Mouse (Mus musculus) forebrain, postnatal 0 days (tissue): ENCODE measurements around the gene Trappc1. TPM values are rescaled to one million over a fixed set of nuclear protein-coding genes. Genes with fewer than 3 reads are reported as not detected.

Experiments used
- ATAC-seq: fragments of 200-750 bp; cut with Nextera tagmentation; 2 replicates; pipeline ENCODE4 v1.8.0; 2017; ENCODE audit warnings: mild to moderate bottlenecking, moderate library complexity
- DNase-seq: peaks from one replicate; pipeline ENCODE4 v3.0.0-alpha.2; 2015
- H3K27ac ChIP-seq: fragments of 300-500 bp; sonication (generic); 2 replicates; pipeline ENCODE4 v1.5.1; 2014; ENCODE audit warnings: low read depth, mild to moderate bottlenecking, antibody characterized with exemption, low read length, moderate library complexity, mixed read lengths
- H3K27me3 ChIP-seq: fragments of 300-500 bp; sonication (generic); 2 replicates; pipeline ENCODE4 v1.6.1; 2014; ENCODE audit warnings: mild to moderate bottlenecking, low read length, mixed read lengths; ENCODE audit not compliant: insufficient read depth
- H3K36me3 ChIP-seq: fragments of 300-500 bp; sonication (generic); 2 replicates; pipeline ENCODE4 v1.6.1; 2014; ENCODE audit warnings: mild to moderate bottlenecking, moderate library complexity; ENCODE audit not compliant: insufficient read depth
- H3K4me1 ChIP-seq: fragments of 300-500 bp; sonication (generic); 2 replicates; pipeline ENCODE4 v1.6.1; 2014; ENCODE audit warnings: antibody characterized with exemption; ENCODE audit not compliant: insufficient read depth
- H3K4me2 ChIP-seq: fragments of 300-500 bp; sonication (generic); 2 replicates; pipeline ENCODE4 v1.6.1; 2014; ENCODE audit warnings: low read depth, mild to moderate bottlenecking, moderate library complexity
- H3K4me3 ChIP-seq: fragments of 300-500 bp; sonication (generic); 2 replicates; pipeline ENCODE4 v1.5.1; 2014; ENCODE audit warnings: low read depth, low read length, mixed read lengths
- H3K9ac ChIP-seq: fragments of 300-500 bp; sonication (generic); 2 replicates; pipeline ENCODE4 v1.6.1; 2014; ENCODE audit warnings: mild to moderate bottlenecking
- H3K9me3 ChIP-seq: fragments of 300-500 bp; sonication (generic); 2 replicates; pipeline ENCODE4 v1.6.1; 2016; ENCODE audit warnings: low read length
- CTCF ChIP-seq: sonication (generic); IDR thresholded peaks from 2 replicates; pipeline ENCODE4 v1.5.1; 2016; ENCODE audit warnings: antibody characterized with exemption, control low read depth, low read depth
- WGBS: fragments of 180-500 bp; shearing (Covaris S2); extraction: QIAGEN DNeasy Blood & Tissue Kit; methylation state at CpG from one replicate; pipeline ENCODE4 v1.1.7; 2014; 5-methylcytosine and 5-hydroxymethylcytosine counted together
- polyA plus RNA-seq: library from polyadenylated mRNA; unstranded; fragments of >200 nt; fragmentation: Nextera tagmentation; extraction: Ambion mirVana; gene quantifications from 2 replicates; pipeline ENCODE4 v1.2.1, GENCODE M21; 2015
- total RNA-seq: library from RNA; depleted of rRNA; stranded (reverse); fragments of >200 nt; gene quantifications from 2 replicates; pipeline ENCODE4 v1.2.3, GENCODE M21; 2014

The Trappc1 gene
- total and polyA plus RNA-seq, 2 experiments from 2014 or later, result 124 to 149 TPM

DNA sequence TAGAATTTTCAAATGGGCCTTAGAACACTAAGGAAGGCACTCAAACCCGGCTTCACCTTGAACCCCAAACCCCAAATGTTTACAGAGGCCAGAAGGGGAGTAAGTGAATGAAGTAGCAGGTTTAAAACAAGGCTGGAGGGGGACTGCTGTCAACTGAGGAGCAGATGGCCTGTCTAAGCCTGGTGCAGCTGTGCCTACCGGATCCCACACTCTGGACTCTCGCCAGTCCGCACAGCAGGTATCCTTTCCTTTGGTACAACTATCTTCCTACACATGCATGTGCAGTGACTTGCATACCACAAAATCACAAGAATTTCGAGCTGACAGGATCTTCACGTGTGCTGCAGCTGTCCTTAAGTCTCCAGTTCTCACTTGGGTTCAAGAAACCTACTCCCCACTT lies 1.8 kb upstream of the Trappc1 start:
- WGBS, result 52% methylated on average over 6 of the region's 6 CpGs
- Histone ChIP-seq H3K27ac (no peak overlapping the region), H3K36me3 (peaks cover 24% of the 10 kb centered on the region), H3K4me1 (peaks cover 22% of the 10 kb centered on the region), H3K27me3 (no peaks in the 10 kb centered on the region), H3K4me3 (no peak overlapping the region; the same call in 1 of the 2 replicates), H3K9ac (peak overlapping the region; percentile 81; the same call in 1 of the 2 replicates), H3K4me2 (peak overlapping the region; percentile 79), H3K9me3 (no peaks in the 10 kb centered on the region)
- TF ChIP-seq CTCF, result no peak
- ATAC-seq (no peak), DNase-seq (no peak)

DNA sequence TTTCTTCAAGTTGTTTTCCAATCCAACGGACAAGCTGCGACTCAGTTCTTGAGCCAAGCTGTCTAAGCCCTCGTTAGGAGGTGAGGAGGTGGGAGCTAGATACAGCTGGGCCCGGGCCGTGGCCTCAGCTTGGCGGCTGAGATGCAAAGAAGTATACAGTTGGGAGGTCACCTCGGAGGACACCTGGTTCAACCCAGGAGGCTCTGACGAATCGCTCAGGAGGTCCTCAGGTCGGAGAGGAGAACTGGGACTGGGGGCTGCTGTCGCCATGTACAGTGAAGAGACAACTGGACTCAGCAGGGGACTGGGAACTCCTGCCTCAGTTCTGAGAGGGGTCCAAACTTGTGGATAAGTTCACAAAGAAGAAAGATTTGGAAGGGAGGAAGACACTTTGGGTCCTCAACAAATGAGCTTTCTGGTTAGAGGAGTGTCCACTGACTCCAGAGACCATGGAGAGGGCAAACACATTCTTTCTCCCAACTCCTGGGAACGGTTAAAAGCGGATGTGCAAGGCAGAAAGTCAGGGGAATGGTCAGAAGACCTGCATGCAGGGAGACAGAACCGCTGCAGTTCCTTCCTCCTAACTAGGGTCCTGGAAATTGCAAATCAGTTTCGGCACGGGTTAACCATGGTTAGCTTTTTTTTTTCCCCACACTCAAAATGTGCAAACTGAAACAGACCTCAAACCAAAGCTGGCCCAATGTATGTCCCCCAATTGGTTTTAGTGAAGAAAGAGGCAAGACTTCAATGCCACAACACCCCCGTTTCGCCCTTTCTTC lies 898 bp upstream of the Trappc1 start:
- Histone ChIP-seq H3K9me3 (no peaks in the 10 kb centered on the region), H3K4me1 (peaks cover 22% of the 10 kb centered on the region)
- WGBS, result 13% methylated on average over 18 of the region's 18 CpGs

DNA sequence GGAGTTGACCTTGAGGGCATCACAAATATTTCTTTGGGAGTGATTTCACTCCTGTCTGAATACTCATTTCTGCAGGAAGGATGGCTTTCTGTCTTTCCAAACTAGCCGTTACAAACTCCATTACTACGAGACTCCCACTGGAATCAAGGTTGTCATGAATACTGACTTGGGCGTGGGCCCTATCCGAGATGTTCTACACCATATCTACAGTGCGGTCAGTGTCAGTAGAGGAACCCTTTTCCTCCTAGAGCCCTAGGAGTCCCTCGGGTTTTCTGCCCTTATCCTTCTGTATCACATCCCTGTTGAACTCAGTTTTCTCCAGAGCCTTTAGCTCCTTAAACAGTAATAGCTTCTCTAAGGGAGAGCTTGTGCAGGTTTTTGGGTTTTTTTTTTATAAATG lies 969 bp downstream of the Trappc1 start:
- no peak for TF ChIP-seq CTCF
- ATAC-seq (no peak), DNase-seq (no peak)
- 81% methylated on average over 6 of the region's 6 CpGs for WGBS
- H3K9me3 ChIP-seq, result no peaks in the 10 kb centered on the region
- H3K4me3 ChIP-seq, result peak overlapping the region; percentile 72
- no peaks in the 10 kb centered on the region for H3K36me3 ChIP-seq
- H3K27me3 ChIP-seq, result no peaks in the 10 kb centered on the region
- no peak overlapping the region for H3K27ac ChIP-seq
- H3K9ac ChIP-seq, result no peak overlapping the region
- H3K4me2 ChIP-seq, result peak overlapping the region; percentile 79
- peaks cover 22% of the 10 kb centered on the region for H3K4me1 ChIP-seq

More for the DNA sequence above, 898 bp upstream of the Trappc1 start:
- Histone ChIP-seq H3K27ac (peak overlapping the region; percentile 90), H3K27me3 (no peaks in the 10 kb centered on the region), H3K9ac (peak overlapping the region; percentile 81), H3K36me3 (peaks cover 17% of the 10 kb centered on the region), H3K4me3 (peak overlapping the region; percentile 72), H3K4me2 (peak overlapping the region; percentile 79)
- no peak for TF ChIP-seq CTCF
- DNase-seq (no peak), ATAC-seq (no peak)

DNA sequence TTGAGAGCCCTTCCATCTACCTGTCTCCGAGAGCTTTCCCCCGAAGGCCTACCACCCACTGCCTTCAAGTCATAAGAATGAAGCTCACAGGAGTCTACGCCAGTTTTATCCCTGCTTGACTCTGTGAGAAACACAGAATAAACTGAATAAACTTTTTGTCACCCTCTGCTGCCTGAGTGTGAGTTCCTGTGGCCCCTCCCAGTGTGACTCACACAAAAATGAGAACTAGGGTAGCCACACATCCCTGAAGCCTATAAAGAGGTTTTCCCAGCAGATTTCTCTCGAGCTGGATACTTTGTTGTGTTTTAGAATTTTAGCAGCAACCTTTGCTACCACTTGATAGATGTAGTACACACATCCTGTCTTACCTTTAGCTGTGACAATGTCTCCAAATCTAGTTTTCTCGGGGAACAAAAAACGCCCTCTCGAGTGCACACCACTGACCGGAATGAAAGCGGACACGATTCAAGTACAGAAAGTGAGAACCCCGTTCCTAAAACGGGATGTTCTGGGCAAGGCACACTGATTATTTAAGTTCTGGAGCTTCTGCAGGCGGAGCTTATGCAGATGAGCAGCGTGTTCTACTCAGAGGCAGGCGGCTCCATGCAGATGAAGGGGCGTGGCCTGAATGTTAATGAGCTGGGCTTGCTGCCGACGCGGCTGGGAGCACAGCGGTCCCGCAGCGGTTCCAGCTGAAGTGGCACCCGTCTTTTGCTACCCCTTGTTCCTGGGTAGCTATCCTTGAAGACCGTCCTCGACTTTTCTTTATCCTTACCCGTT lies 2.0 kb downstream of the Trappc1 start, which contains the start of gene Kcnab3:
Gene Kcnab3, plus strand, starts transcription at position 631 of the 780 bp plus-strand sequence.
- peaks cover 22% of the 10 kb centered on the region for H3K4me1 ChIP-seq
- peak; percentile 91 for DNase-seq
- no peak within 1 kb of the TSS for H3K27ac ChIP-seq
- no peak for TF ChIP-seq CTCF
- no peaks in the 10 kb centered on the region for H3K27me3 ChIP-seq
- H3K4me2 ChIP-seq, result peak within 1 kb of the TSS; percentile 98
- 12% methylated on average over 26 of the region's 26 CpGs for WGBS
- ATAC-seq, result peak; percentile 57; the same call in 1 of the 2 replicates
- peak within 1 kb of the TSS; percentile 54 for H3K4me3 ChIP-seq
- no peaks in the 10 kb centered on the region for H3K36me3 ChIP-seq
- H3K9ac ChIP-seq, result peak within 1 kb of the TSS; percentile 67
- no peaks in the 10 kb centered on the region for H3K9me3 ChIP-seq

DNA sequence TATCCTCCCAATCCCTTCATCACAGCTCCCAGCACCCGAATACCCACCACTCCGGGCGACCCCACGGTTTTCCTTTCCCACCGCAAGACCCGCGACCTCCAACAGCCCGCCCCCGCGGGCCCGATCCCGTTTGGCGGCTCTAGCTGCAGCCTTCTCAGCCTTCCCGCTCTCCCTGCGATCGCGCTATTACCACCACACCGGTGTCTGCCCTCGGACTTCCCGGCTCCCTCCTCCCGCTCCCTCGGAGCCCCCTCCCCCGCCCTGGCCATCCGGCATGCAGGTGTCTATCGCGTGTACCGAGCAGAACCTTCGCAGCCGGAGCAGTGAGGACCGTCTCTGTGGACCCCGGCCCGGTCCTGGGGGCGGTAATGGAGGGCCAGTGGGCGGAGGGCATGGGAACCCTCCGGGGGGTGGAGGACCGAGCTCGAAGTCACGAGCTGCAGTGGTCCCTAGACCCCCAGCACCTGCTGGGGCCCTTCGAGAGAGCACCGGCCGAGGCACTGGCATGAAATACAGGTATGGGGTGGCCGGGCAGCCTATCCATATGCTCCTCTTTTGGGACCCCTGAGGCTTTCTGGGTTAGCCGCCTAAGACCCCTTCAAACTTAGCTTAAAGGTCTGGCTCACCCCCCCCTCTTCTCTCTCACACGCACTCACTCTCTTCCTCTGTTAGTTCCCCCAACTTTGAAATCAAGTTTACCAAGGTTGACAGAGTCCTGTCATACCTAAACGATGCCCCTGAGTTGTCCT lies 2.8 kb downstream of the Trappc1 start:
- Histone ChIP-seq H3K27ac (no peak overlapping the region), H3K27me3 (no peaks in the 10 kb centered on the region), H3K4me3 (peak overlapping the region; percentile 54), H3K9ac (peak overlapping the region; percentile 67), H3K9me3 (no peaks in the 10 kb centered on the region), H3K4me1 (peaks cover 26% of the 10 kb centered on the region), H3K36me3 (no peaks in the 10 kb centered on the region), H3K4me2 (peak overlapping the region; percentile 98)
- 0 out of 2 replicates have a peak, but pooled peaks have one; percentile 2 for ATAC-seq
- no peak for TF ChIP-seq CTCF
- DNase-seq, result no peak
- WGBS, result under 1% methylated on average over 45 of the region's 45 CpGs

DNA sequence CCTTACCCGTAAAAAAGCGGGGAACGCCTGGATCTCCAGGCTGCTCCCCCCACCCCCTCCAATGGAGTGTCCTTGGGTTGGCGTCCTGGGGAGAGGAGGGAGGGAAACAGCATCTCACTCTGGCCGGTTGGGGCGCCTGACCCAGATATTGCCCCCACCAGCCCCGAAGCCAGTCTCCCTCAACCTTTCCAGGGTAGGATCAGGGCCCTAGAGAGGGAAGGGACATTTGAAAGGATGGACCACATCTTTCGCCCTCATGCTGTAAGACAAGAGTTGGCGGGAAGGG lies 3.3 kb downstream of the Trappc1 start:
- Histone ChIP-seq H3K4me2 (peak overlapping the region; percentile 98), H3K9ac (peak overlapping the region; percentile 67; the same call in 1 of the 2 replicates), H3K4me1 (peaks cover 27% of the 10 kb centered on the region), H3K36me3 (no peaks in the 10 kb centered on the region), H3K27me3 (no peaks in the 10 kb centered on the region), H3K27ac (no peak overlapping the region), H3K9me3 (no peaks in the 10 kb centered on the region), H3K4me3 (peak overlapping the region; percentile 54; the same call in 1 of the 2 replicates)
- WGBS, result 18% methylated on average over 9 of the region's 9 CpGs
- no peak for TF ChIP-seq CTCF
- ATAC-seq (no peak), DNase-seq (no peak)
